Mouse (Mus musculus): ENCODE measurements around the gene Hist2h4. TPM values are rescaled to one million over a fixed set of nuclear protein-coding genes. Genes with fewer than 3 reads are reported as not detected.
"Not testable (repeated sequence)": the region's sequence is repeated elsewhere in the genome, so short reads cannot be mapped to it uniquely, and the experiment has no call there.

Hist2h4 gene
- total RNA-seq, 2 experiments from 2014 or later, result 36.9 to 40.6 TPM

DNA sequence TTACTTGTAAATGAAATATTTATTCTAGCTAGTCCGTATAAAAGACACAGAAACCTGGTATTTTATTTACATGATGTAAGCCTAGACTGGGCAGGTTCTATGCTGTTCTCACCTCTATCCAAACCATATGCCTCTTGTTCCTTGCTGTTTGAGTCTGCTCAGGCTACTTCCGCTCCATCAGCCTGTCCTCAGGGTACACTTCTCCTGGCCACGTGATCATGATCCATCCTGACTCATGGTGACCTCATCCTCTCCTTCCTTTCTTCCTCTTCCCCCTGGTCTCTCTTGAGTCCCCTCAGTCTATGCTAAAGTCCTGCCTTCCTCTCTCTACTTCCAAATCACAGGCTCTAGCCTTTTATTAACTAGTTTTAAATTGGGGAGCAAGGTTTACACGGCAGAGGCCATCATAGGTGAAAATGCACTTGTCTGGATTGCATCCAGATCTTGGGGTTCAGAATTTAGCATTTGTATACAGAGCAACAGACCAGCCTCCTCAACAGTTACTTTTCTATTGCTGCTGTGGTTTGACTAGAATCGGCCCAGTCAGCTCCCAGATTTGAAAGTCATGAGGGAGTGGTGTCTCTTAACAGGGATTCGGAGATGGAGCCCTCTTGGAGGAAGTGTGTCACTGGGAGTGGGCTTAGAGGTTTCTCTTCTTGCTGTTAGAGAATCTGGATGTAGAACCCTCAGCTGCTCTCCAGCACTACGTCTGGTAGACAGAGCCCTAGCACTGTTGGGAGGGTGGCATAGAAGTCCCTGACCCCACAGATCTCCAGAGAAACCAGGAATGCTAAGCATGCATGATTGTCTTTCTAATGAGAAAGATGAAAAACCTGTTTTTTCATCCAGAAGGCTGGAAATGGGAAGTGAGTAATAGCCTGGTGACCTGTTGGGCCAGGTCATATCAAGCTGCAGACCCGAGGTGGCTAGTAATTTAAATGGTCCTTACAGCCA lies 36.1 kb downstream of the Hist2h4 start:
- no peak for DNase-seq (ENCODE audit: low spot score in 2 of 2)

DNA sequence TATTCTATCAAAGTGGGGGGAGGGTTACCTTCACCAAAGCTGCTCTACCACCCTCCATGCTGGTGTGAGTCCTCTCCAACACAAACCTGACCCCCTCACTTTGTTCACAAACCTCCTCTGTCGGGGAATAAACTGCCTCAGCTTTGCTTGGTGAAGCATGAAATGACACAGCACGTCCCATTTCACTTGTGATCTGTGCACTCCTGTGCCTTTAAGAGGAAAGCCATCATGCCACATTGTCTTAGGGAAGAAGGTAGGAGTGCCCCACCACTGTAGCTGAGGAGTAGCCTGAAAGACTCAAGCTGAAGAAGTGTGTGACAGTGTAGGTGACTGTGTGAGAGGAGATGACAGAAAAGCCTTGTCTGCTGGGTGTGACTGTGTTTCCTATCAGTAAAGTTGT lies 37.7 kb downstream of the Hist2h4 start:
- no peak for DNase-seq (ENCODE audit: low spot score in 2 of 2)

DNA sequence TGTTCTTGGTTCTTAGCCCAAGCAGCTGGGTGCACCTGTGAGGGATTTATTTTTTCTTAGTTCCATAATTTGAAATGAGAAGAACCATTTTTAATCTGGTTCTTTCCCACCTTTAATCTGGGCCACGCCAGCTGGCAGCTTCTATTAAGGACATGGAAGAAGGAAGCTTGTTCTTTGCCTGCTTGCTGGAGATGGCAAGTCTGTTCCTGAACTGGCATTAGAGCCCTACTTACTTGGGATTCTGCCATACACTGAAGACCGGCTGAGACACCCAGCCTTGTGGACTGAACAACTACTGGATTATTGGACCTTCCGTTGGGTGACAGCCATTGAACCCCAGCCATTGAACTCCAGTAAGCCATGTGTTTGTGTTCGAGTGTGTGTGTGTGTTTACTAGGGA lies 40.3 kb downstream of the Hist2h4 start:
- DNase-seq (ENCODE audit: low spot score in 2 of 2), result no peak

DNA sequence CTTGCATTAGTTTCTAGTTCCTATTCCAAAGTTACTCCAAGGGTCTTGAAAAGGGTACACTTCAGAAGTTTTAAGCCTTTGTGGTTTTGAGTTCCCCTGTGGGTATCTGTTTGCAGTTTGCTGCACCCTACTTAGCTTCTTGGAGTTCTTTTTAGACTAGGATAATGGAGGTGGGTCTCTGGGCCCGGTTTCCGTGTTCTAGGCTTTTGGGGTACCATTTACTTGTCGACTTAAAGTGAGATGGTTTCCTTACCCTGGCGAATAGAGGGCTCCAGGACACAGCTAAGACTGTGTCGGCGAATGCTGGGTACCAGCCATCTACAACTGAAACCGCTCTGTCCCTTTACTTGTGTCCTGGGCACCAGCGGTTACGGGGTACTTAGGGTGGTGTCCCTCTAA lies 41.5 kb downstream of the Hist2h4 start:
- DNase-seq (ENCODE audit: low spot score in 2 of 2), result no peak

DNA sequence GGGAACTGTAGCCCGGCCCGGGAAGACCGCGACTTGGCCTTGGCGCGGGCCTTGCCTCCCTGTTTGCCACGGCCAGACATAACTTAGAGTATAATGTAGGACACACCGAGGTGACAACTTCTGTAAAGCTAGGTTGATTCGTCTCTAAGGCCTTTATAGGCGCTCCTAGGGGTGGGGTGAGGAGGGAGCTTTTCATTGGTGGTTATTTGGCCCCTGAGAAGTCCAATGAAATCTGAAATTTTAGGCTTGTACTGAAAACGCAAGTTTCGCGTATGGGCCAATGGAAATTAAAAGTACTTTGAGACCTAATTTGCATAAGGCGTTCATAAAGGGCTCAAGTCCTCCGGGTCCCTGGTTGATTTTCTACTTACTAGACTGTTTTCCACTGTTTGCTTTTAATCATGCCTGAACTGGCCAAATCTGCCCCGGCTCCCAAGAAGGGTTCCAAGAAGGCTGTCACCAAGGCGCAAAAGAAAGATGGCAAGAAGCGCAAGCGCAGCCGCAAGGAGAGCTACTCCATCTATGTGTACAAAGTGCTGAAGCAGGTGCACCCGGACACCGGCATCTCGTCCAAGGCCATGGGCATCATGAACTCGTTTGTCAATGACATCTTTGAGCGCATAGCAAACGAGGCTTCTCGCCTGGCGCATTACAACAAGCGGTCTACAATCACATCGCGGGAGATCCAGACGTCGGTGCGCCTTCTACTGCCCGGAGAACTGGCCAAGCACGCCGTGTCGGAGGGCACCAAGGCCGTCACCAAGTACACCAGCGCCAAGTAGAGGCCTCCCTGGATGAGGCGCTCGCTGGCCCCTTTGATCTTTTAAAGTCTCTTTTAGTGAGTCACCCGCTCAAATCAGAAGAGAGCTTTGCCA lies 42.1 kb downstream of the Hist2h4 start, which contains the start of the genes Hist2h2ac and Hist2h2be:
Hist2h2ac (minus strand) TSS at position 116 of the 875 bp plus-strand sequence.
Hist2h2be (plus strand) TSS at position 355 of the 875 bp plus-strand sequence.
- DNase-seq (ENCODE audit: low spot score in 2 of 2), result peak; percentile 75 to 85

DNA sequence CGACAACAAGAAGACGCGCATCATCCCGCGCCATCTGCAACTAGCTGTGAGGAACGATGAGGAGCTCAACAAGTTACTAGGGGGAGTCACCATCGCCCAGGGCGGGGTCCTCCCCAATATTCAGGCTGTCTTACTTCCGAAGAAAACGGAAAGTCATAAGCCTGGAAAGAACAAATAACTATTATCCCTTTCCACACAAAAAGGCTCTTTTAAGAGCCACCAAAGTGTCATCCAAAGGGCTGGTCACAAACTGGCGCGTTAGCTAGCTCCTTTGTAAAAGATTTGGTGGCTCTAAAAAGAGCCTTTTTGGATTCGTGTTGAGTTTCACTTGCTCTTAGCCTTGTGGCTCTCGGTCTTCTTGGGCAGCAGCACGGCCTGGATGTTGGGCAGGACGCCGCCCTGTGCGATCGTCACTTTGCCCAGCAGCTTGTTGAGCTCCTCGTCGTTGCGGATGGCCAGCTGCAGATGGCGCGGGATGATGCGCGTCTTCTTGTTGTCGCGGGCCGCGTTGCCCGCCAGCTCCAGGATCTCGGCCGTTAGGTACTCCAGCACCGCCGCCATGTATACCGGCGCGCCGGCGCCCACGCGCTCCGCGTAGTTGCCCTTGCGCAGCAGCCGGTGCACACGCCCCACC lies 42.9 kb downstream of the Hist2h4 start:
- DNase-seq (ENCODE audit: low spot score in 2 of 2), result not testable (repeated sequence)

DNA sequence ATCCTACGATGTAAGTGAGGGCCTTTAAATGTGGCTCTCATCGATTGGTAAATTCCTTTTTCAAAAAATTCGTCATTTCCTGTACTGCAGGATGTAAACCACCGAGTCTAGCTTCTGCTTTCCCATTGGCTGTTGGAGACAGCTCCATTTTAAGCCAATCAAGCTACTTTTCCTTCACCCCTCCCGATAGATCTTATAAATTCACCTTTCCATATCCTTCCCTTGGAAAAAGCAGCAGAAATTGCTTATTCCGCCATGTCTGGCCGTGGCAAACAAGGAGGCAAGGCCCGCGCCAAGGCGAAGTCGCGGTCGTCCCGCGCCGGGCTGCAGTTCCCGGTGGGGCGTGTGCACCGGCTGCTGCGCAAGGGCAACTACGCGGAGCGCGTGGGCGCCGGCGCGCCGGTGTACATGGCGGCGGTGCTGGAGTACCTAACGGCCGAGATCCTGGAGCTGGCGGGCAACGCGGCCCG lies 43.4 kb downstream of the Hist2h4 start, which contains the start of the genes Bola1 and Hist2h2ab:
Bola1 (minus strand) TSS at position 49 of the 470 bp plus-strand sequence.
Hist2h2ab (plus strand) TSS at position 205 of the 470 bp plus-strand sequence.
- peak; percentile 53 to 77 for DNase-seq (ENCODE audit: low spot score in 2 of 2)

DNA sequence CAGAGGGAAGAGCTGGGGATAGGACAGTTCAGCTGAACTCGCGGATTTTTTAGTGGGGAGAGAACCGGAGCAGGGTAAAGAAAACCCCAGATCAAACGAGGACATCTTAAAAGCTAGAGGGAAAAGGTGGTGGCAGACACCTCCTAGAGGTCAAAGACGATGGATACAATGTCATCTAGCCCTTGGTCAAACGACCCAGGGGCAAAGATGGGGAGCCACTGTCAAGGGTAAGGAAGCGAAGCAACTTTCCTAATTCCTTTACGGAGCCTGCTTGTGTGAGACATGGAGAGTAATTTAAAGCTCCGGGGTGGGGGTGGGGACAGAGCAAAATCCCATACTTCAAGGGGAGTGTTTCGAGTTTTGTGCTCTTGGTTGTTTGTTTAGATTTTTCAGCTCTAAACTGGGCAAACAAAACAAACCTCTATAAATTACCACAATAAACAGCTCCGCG lies 43.9 kb downstream of the Hist2h4 start:
- peak in 1 of 2 experiments; percentile 20 for DNase-seq (ENCODE audit: low spot score in 2 of 2)

Small RNA genes within 50 kb of the gene (microRNA-seq; reads per million reads assigned to microRNA genes)
- gene Gm44492 (0 reads per million in 2 experiments), gene Gm47311 (0 reads per million in 2 experiments), gene Gm47313 (0 reads per million in 2 experiments)

Other genes starting within 250 kb of the Hist2h4 start
- gene Vps45, start 204.8 kb downstream of the Hist2h4 start, total RNA-seq (2021), result 10 to 100 TPM; 46.4 to 46.7 TPM
- 10 to 100 TPM; 37.0 to 38.1 TPM for gene Otud7b, start 158.8 kb downstream of the Hist2h4 start, total RNA-seq (2021)
- gene Mtmr11, start 101.3 kb downstream of the Hist2h4 start, total RNA-seq (2021), result 1 to 10 TPM; 6.9 to 8.5 TPM
- gene Sf3b4, start 91.0 kb downstream of the Hist2h4 start, total RNA-seq (2021), result 10 to 100 TPM; 48.6 to 50.3 TPM
- gene Sv2a, start 82.2 kb downstream of the Hist2h4 start, total RNA-seq (2021), result 100 to 1,000 TPM; 429 to 445 TPM
- gene Bola1, start 43.6 kb downstream of the Hist2h4 start, total RNA-seq (2021), result 10 to 100 TPM; 12.3 to 16.2 TPM
- 10 to 100 TPM; 16.5 to 17.3 TPM for gene Hist2h2ab, start 43.4 kb downstream of the Hist2h4 start, total RNA-seq (2021)
- gene Hist2h2ac, start 42.4 kb downstream of the Hist2h4 start, total RNA-seq (2021), result 10 to 100 TPM; 30.9 to 38.1 TPM
- gene Hist2h2be, start 42.2 kb downstream of the Hist2h4 start, total RNA-seq (2021), result 1 to 10 TPM; 5.3 to 6.8 TPM
- 1 to 10 TPM; 3.8 to 4.1 TPM for gene Hist2h3c2, start 24.2 kb downstream of the Hist2h4 start, total RNA-seq (2021)
- 100 to 1,000 TPM; 239 to 244 TPM for gene Hist2h2aa2, start 23.0 kb downstream of the Hist2h4 start, total RNA-seq (2021)
- gene Hist2h2aa1, start 17.8 kb downstream of the Hist2h4 start, total RNA-seq (2021), result 1 to 10 TPM in 1 of 2 experiments, not detected in 1; 2.9 TPM
- not detected for gene Hist2h3c1, start 16.6 kb downstream of the Hist2h4 start, total RNA-seq (2021)
- 10 to 100 TPM; 51.9 to 52.0 TPM for gene Hist2h3b, start 5.3 kb upstream of the Hist2h4 start, total RNA-seq (2021)
- 100 to 1,000 TPM; 210 to 215 TPM for gene Hist2h2bb, start 6.4 kb upstream of the Hist2h4 start, total RNA-seq (2021)
- 1 to 10 TPM; 2.6 to 2.8 TPM for gene Fcgr1, start 30.7 kb upstream of the Hist2h4 start, total RNA-seq (2021)
- not detected for gene BC107364, start 189.0 kb upstream of the Hist2h4 start, total RNA-seq (2021)

Data from left cerebral cortex, adult 18-20 months (tissue).